Mouse (Mus musculus) hindbrain, embryonic 11.5 days (tissue): ENCODE measurements around the gene Fxyd1. TPM values are rescaled to one million over a fixed set of nuclear protein-coding genes. Genes with fewer than 3 reads are reported as not detected.

Source experiments
- ATAC-seq: fragments of 200-750 bp; cut with Nextera tagmentation; 2 replicates; pipeline ENCODE4 v1.8.0; 2017; ENCODE audit warnings: mild to moderate bottlenecking, moderate TSS enrichment, moderate library complexity; ENCODE audit not compliant: low FRiP score
- DNase-seq: peaks from one replicate; pipeline ENCODE4 v3.0.0-alpha.2; 2015; ENCODE audit warnings: low spot score
- H3K27ac ChIP-seq: fragments of 300-500 bp; sonication (generic); 2 replicates; pipeline ENCODE4 v1.5.1; 2014; ENCODE audit warnings: mild to moderate bottlenecking, low read depth, low read length
- H3K27me3 ChIP-seq: fragments of 300-500 bp; sonication (generic); 2 replicates; pipeline ENCODE4 v1.6.1; 2014; ENCODE audit warnings: mild to moderate bottlenecking, low read length, moderate library complexity, mixed read lengths; ENCODE audit not compliant: control insufficient read depth, insufficient read depth
- H3K36me3 ChIP-seq: fragments of 300-500 bp; sonication (generic); 2 replicates; pipeline ENCODE4 v1.6.1; 2014; ENCODE audit warnings: mild to moderate bottlenecking, low read length, moderate library complexity, mixed read lengths; ENCODE audit not compliant: control insufficient read depth, insufficient read depth
- H3K4me1 ChIP-seq: fragments of 300-500 bp; sonication (generic); replicated peaks from 2 replicates; pipeline ENCODE4 v1.6.1; 2014; ENCODE audit warnings: low read length, mixed read lengths; ENCODE audit not compliant: control insufficient read depth, insufficient read depth
- H3K4me2 ChIP-seq: fragments of 300-500 bp; sonication (generic); replicated peaks from 2 replicates; pipeline ENCODE4 v1.6.1; 2014; ENCODE audit warnings: mild to moderate bottlenecking, low read depth, low read length
- H3K4me3 ChIP-seq: fragments of 300-500 bp; sonication (generic); 2 replicates; pipeline ENCODE4 v1.5.1; 2014; ENCODE audit warnings: low read depth, low read length
- H3K9ac ChIP-seq: fragments of 300-500 bp; sonication (generic); 2 replicates; pipeline ENCODE4 v1.6.1; 2014; ENCODE audit warnings: low read depth, low read length
- H3K9me3 ChIP-seq: fragments of 300-500 bp; sonication (generic); 2 replicates; pipeline ENCODE4 v1.6.1; 2016; ENCODE audit warnings: low read length; ENCODE audit not compliant: control insufficient read depth
- WGBS: fragments of 180-500 bp; shearing (Covaris S2); extraction: QIAGEN DNeasy Blood & Tissue Kit; methylation state at CpG from one replicate; pipeline ENCODE4 v1.1.7; 2014; 5-methylcytosine and 5-hydroxymethylcytosine counted together
- polyA plus RNA-seq: library from polyadenylated mRNA; unstranded; fragments of >200 nt; fragmentation: Nextera tagmentation; extraction: Ambion mirVana; gene quantifications from 2 replicates; pipeline ENCODE4 v1.2.1, GENCODE M21; 2014

The Fxyd1 gene
- polyA plus RNA-seq, result 15.6 and 18.1 TPM in 2 replicates

- Histone ChIP-seq H3K4me3 (no peak within 1 kb of the TSS), H3K9me3 (no peaks in the 10 kb centered on the region), H3K27ac (no peak within 1 kb of the TSS), H3K9ac (no peak within 1 kb of the TSS), H3K4me1 (peaks cover under 1% of the 10 kb centered on the region; the same call in 1 of the 2 replicates), H3K27me3 (peaks cover 25% of the 10 kb centered on the region), H3K36me3 (no peaks in the 10 kb centered on the region), H3K4me2 (no peak within 1 kb of the TSS)
- 79% methylated on average over 2 of the region's 2 CpGs for WGBS
- ATAC-seq, result no peak
- DNase-seq, result no peak
These were observed at the start of gene Fxyd1 for GRCm38 (mm10) chr7:31057071-31057470. Fxyd1 (minus strand) TSS chr7:31057199.

- Histone ChIP-seq H3K36me3 (no peaks in the 10 kb centered on the region), H3K4me2 (no peak overlapping the region), H3K27ac (no peak overlapping the region), H3K9ac (no peak overlapping the region), H3K9me3 (no peaks in the 10 kb centered on the region), H3K4me3 (no peak overlapping the region), H3K27me3 (no peaks in the 10 kb centered on the region), H3K4me1 (no peaks in the 10 kb centered on the region)
- DNase-seq (no peak), ATAC-seq (no peak)
- 58% methylated on average over 3 of the region's 3 CpGs for WGBS
These were observed 49.2 kb upstream of the Fxyd1 start for GRCm38 (mm10) chr7:31106166-31106565.

DNA sequence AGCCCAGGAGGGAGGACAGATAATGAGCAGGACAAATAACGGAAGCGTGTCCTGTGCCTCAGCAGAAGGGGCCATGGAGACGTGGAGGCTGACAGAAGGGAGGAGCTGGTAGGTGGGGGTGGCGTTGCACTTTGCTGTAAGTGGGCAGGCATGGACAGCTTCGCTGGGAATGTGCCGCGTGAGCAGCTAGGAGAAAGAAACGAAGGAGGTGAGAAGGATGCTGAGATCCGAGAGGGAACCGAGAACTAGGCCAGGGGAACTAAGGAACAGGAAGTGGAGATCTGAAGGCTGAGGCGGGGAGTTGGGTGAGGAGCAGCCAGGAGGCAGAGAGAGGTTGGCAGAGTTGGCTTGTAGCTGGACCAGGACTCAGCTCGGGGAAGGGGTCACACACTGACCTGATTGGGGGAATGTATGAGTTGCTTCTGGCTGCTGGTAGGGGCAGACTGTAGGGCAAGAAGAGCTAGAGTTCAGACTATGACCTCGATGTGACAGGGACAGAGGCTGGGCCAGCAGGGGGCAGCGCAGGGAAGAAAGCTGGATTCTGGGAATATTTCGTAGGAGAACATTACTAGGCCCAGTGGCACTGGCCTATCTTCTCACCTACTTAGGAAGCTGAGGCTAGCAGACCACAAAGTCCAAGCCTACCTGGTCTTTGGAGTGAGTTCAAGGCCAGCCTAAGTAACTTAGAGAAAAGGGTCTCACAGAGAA is 48.2 kb upstream of the Fxyd1 start:
- no peak overlapping the region for H3K9ac ChIP-seq
- no peaks in the 10 kb centered on the region for H3K4me1 ChIP-seq
- DNase-seq (peak; percentile 61), ATAC-seq (no peak)
- no peak overlapping the region for H3K27ac ChIP-seq
- no peak overlapping the region for H3K4me2 ChIP-seq
- H3K36me3 ChIP-seq, result no peaks in the 10 kb centered on the region
- H3K27me3 ChIP-seq, result no peaks in the 10 kb centered on the region
- H3K9me3 ChIP-seq, result no peaks in the 10 kb centered on the region
- H3K4me3 ChIP-seq, result no peak overlapping the region
- 63% methylated on average over 15 of the region's 15 CpGs for WGBS

DNA sequence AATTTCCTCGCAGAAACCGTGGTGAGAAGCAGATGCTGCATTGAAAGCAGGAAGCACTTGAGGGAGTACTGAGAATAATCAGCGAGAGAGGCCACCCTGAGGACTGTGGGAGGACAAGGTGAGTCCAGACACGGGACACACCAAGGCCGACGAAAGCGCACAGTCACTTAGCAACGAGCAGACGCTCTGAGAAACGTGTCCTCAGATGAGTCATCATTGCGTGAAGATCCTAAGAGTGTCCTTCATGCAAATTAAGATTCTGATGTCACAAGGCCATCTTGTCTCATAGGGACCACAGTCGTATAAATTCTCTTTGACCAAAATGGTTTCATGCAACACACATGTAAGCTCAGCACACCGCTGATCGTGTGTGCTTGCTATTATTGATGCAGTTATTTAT is 43.8 kb upstream of the Fxyd1 start:
- Histone ChIP-seq H3K36me3 (no peaks in the 10 kb centered on the region), H3K27me3 (no peaks in the 10 kb centered on the region), H3K4me3 (no peak overlapping the region), H3K4me2 (no peak overlapping the region), H3K9me3 (no peaks in the 10 kb centered on the region), H3K27ac (no peak overlapping the region), H3K4me1 (no peaks in the 10 kb centered on the region), H3K9ac (no peak overlapping the region)
- no peak for DNase-seq
- no peak for ATAC-seq
- WGBS, result 86% methylated on average over 14 of the region's 14 CpGs

DNA sequence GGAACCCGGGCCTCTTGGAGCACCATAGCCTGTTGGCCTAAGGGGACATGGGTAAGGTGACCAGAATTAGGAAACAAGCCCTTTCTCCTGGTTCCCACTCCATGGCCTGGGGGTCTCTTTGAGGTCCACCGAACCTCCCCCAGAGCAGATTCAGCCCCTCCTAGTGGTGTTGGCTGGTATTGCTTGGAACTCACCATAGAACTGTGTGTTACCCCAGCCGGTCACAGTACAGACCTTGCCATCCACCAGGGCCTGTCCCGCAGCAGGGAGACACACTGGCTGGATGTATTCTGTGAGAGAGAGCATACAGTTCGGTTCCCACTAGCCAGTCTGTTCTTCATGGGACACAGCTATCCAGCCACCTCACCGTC is 42.6 kb upstream of the Fxyd1 start:
- H3K9me3 ChIP-seq, result no peaks in the 10 kb centered on the region
- no peaks in the 10 kb centered on the region for H3K27me3 ChIP-seq
- no peaks in the 10 kb centered on the region for H3K36me3 ChIP-seq
- DNase-seq, result no peak
- H3K4me2 ChIP-seq, result no peak overlapping the region
- WGBS, result 82% methylated on average over 6 of the region's 6 CpGs
- H3K9ac ChIP-seq, result no peak overlapping the region
- no peak overlapping the region for H3K4me3 ChIP-seq
- ATAC-seq, result no peak
- no peaks in the 10 kb centered on the region for H3K4me1 ChIP-seq
- H3K27ac ChIP-seq, result no peak overlapping the region

DNA sequence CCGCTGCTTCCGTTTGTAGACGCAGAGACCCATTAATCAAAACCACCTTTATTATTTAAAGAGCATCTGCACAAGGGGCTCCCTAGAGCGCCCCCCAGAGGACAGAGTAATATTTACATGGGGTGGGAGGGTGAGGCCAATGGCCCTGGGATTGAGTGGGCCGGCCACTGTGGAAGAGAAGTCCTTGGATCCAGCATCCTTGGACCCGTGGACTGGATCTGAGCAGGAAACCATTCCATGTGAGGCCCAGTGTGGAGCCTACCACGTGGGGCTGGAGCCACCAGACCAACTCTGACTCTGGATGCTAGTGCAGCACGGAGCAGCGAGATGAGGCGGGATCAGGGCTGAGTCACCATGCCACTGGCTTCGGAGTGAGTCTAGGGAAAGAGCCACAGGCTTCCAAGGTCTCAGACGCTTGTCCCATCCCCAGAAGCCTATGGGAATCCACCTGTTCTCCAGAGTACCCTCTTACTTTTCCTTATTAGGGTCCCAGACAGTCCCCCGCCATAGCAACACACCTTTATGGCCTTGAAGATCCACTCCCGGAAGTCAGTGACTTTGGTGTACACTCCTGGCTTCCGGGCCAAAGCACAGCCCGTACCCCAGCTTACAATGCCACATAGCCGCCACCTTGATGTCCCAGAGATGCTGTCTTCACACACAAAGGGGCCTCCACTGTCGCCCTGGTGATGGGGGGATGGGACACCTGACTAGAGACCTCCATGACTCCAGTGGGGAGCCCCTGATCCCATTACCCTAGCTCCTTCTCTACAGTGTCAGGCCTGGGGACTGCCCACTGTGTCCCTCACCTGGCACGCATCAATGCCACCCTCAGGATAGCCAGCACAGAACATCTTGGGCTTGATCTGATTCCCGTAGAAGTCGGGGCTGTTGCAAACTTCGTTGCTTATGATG is 42.0 kb upstream of the Fxyd1 start:
- 77% methylated on average over 22 of the region's 22 CpGs for WGBS
- H3K4me3 ChIP-seq, result no peak overlapping the region
- no peak overlapping the region for H3K9ac ChIP-seq
- no peaks in the 10 kb centered on the region for H3K9me3 ChIP-seq
- H3K4me2 ChIP-seq, result no peak overlapping the region
- H3K36me3 ChIP-seq, result no peaks in the 10 kb centered on the region
- ATAC-seq (no peak), DNase-seq (no peak)
- H3K27ac ChIP-seq, result no peak overlapping the region
- H3K27me3 ChIP-seq, result no peaks in the 10 kb centered on the region
- no peaks in the 10 kb centered on the region for H3K4me1 ChIP-seq

DNA sequence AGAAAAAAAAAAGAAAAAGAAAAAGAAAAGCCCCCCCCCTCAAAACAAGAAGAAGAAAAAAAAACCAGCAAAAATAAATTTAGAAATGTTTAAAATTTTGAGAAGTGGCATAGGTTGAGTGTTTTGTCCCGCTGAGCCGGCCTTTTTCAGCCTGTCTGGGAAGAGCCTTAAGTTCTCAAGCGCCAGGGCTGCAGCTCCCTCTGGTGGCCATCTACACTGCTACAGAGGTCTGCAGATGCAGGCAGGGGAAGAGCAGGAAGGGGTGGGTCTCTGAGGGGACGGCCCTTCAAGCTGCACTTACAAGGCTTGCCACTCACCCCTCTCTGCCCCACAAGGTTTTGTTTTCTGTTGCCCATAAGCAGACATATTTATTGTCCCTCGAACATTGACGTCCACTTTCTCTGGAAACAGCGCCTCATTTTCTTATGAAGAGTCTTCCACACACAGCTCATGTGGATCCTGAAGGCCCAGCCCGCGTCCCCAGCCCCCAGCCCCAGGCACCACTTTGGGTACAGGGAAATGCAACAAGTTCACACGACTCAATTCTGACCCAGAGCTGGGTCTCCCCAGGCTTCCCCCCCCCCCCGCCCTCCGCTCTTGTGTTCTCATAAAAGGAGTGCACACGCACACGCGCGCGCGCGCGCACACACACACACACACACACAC is 40.7 kb upstream of the Fxyd1 start:
- ATAC-seq (peak; percentile 91), DNase-seq (peak; percentile 96)
- Histone ChIP-seq H3K36me3 (no peaks in the 10 kb centered on the region), H3K9ac (no peak overlapping the region), H3K4me1 (no peaks in the 10 kb centered on the region), H3K9me3 (no peaks in the 10 kb centered on the region), H3K27me3 (no peaks in the 10 kb centered on the region), H3K4me3 (0 out of 2 replicates have a peak overlapping the region, but pooled peaks have one; percentile 6), H3K4me2 (peak overlapping the region; percentile 21), H3K27ac (no peak overlapping the region)
- 17% methylated on average over 12 of the region's 20 CpGs for WGBS

GRCm38 (mm10) chr7:31096892-31097564 is 40.0 kb upstream of the Fxyd1 start:
- Histone ChIP-seq H3K9me3 (no peaks in the 10 kb centered on the region), H3K27ac (no peak overlapping the region), H3K4me3 (no peak overlapping the region), H3K4me2 (no peak overlapping the region), H3K4me1 (no peaks in the 10 kb centered on the region), H3K27me3 (no peaks in the 10 kb centered on the region), H3K36me3 (no peaks in the 10 kb centered on the region), H3K9ac (no peak overlapping the region)
- DNase-seq (no peak), ATAC-seq (no peak)
- 73% methylated on average over 9 of the region's 9 CpGs for WGBS
